Mouse (Mus musculus) stomach, embryonic 16.5 days (tissue): ENCODE results near the gene Ccz1. TPM values are rescaled to one million over a fixed set of nuclear protein-coding genes. Genes with fewer than 3 reads are reported as not detected.

Source experiments
- ATAC-seq: fragments of 200-750 bp; cut with Nextera tagmentation; 2 replicates; pipeline ENCODE4 v1.8.0; 2017; ENCODE audit warnings: moderate number of reproducible peaks, moderate TSS enrichment; ENCODE audit not compliant: insufficient read depth, low FRiP score
- H3K27ac ChIP-seq: fragments of 300-500 bp; sonication (generic); 2 replicates; pipeline ENCODE4 v1.5.1; 2014; ENCODE audit warnings: low read length
- H3K27me3 ChIP-seq: fragments of 300-500 bp; sonication (generic); 2 replicates; pipeline ENCODE4 v1.6.1; 2014; ENCODE audit warnings: low read length, control low read depth, mixed read lengths; ENCODE audit not compliant: control insufficient read depth, insufficient read depth
- H3K36me3 ChIP-seq: fragments of 300-500 bp; sonication (generic); 2 replicates; pipeline ENCODE4 v1.6.1; 2014; ENCODE audit warnings: low read length; ENCODE audit not compliant: control insufficient read depth, insufficient read depth
- H3K4me1 ChIP-seq: fragments of 300-500 bp; sonication (generic); 2 replicates; pipeline ENCODE4 v1.6.1; 2014; ENCODE audit warnings: low read length, control low read depth, mixed read lengths; ENCODE audit not compliant: control insufficient read depth, insufficient read depth
- H3K4me2 ChIP-seq: fragments of 300-500 bp; sonication (generic); 2 replicates; pipeline ENCODE4 v1.6.1; 2014; ENCODE audit warnings: low read depth, low read length, mixed read lengths
- H3K4me3 ChIP-seq: fragments of 300-500 bp; sonication (generic); replicated peaks from 2 replicates; pipeline ENCODE4 v1.5.1; 2014; ENCODE audit warnings: mild to moderate bottlenecking, low read length
- H3K9ac ChIP-seq: fragments of 300-500 bp; sonication (generic); 2 replicates; pipeline ENCODE4 v1.6.1; 2014; ENCODE audit warnings: low read length
- H3K9me3 ChIP-seq: fragments of 300-500 bp; sonication (generic); replicated peaks from 2 replicates; pipeline ENCODE4 v1.6.1; 2016; ENCODE audit warnings: low read length, control low read depth; ENCODE audit not compliant: control insufficient read depth
- WGBS: fragments of 180-500 bp; shearing (Covaris S2); extraction: QIAGEN DNeasy Blood & Tissue Kit; methylation state at CpG from one replicate; pipeline ENCODE4 v1.1.7; 2014; 5-methylcytosine and 5-hydroxymethylcytosine counted together
- polyA plus RNA-seq: library from polyadenylated mRNA; unstranded; fragments of >200 nt; fragmentation: Nextera tagmentation; extraction: Ambion mirVana; gene quantifications from 2 replicates; pipeline ENCODE4 v1.2.1, GENCODE M21; 2015

The Ccz1 gene
- polyA plus RNA-seq, result 72.5 and 79.7 TPM in 2 replicates

GRCm38 (mm10) chr5:144014551-144015311 is at the start of gene Ccz1:
Gene Ccz1 (minus strand): TSS chr5:144014877.
- Histone ChIP-seq H3K27me3 (no peaks in the 10 kb centered on the region), H3K27ac (peak within 1 kb of the TSS; percentile 82), H3K9ac (peak within 1 kb of the TSS; percentile 93), H3K36me3 (peaks cover 9% of the 10 kb centered on the region), H3K9me3 (no peaks in the 10 kb centered on the region), H3K4me2 (peak within 1 kb of the TSS; percentile 54), H3K4me1 (no peaks in the 10 kb centered on the region), H3K4me3 (peak within 1 kb of the TSS; percentile 97)
- 3% methylated on average over 43 of the region's 47 CpGs for WGBS
- peak; percentile 99 for ATAC-seq

GRCm38 (mm10) chr5:144064093-144064492 is 49.4 kb upstream of the Ccz1 start:
- Histone ChIP-seq H3K27ac (no peak overlapping the region), H3K4me1 (no peaks in the 10 kb centered on the region), H3K9me3 (no peaks in the 10 kb centered on the region), H3K27me3 (no peaks in the 10 kb centered on the region), H3K4me2 (no peak overlapping the region), H3K4me3 (no peak overlapping the region), H3K9ac (no peak overlapping the region), H3K36me3 (no peaks in the 10 kb centered on the region)
- no peak for ATAC-seq
- WGBS, result 71% methylated on average over 5 of the region's 5 CpGs

- H3K27me3 ChIP-seq, result no peaks in the 10 kb centered on the region
- H3K4me1 ChIP-seq, result no peaks in the 10 kb centered on the region
- 81% methylated on average over 6 of the region's 6 CpGs for WGBS
- no peak overlapping the region for H3K27ac ChIP-seq
- no peaks in the 10 kb centered on the region for H3K9me3 ChIP-seq
- H3K4me3 ChIP-seq, result no peak overlapping the region
- no peak overlapping the region for H3K9ac ChIP-seq
- no peak overlapping the region for H3K4me2 ChIP-seq
- ATAC-seq, result no peak
- H3K36me3 ChIP-seq, result no peaks in the 10 kb centered on the region
These were observed 39.7 kb upstream of the Ccz1 start for GRCm38 (mm10) chr5:144054340-144054739.

- ATAC-seq, result no peak
- Histone ChIP-seq H3K27me3 (no peaks in the 10 kb centered on the region), H3K4me1 (no peaks in the 10 kb centered on the region), H3K27ac (no peak overlapping the region), H3K4me2 (no peak overlapping the region), H3K9me3 (no peaks in the 10 kb centered on the region), H3K36me3 (no peaks in the 10 kb centered on the region), H3K9ac (no peak overlapping the region), H3K4me3 (no peak overlapping the region)
- WGBS, result 27% methylated on average over 3 of the region's 3 CpGs
These were observed 38.8 kb upstream of the Ccz1 start for GRCm38 (mm10) chr5:144053450-144053849.

- Histone ChIP-seq H3K4me1 (no peaks in the 10 kb centered on the region), H3K9ac (no peak overlapping the region), H3K27me3 (no peaks in the 10 kb centered on the region), H3K4me2 (no peak overlapping the region), H3K36me3 (no peaks in the 10 kb centered on the region), H3K9me3 (no peaks in the 10 kb centered on the region), H3K4me3 (no peak overlapping the region), H3K27ac (no peak overlapping the region)
- ATAC-seq, result no peak
These were observed 36.6 kb upstream of the Ccz1 start for GRCm38 (mm10) chr5:144051268-144051667.

GRCm38 (mm10) chr5:144049881-144050280 is 35.2 kb upstream of the Ccz1 start:
- no peak for ATAC-seq
- H3K4me3 ChIP-seq, result no peak overlapping the region
- H3K9me3 ChIP-seq, result no peaks in the 10 kb centered on the region
- no peak overlapping the region for H3K9ac ChIP-seq
- H3K27ac ChIP-seq, result no peak overlapping the region
- H3K27me3 ChIP-seq, result no peaks in the 10 kb centered on the region
- H3K4me1 ChIP-seq, result no peaks in the 10 kb centered on the region
- WGBS, result 65% methylated on average over 3 of the region's 3 CpGs
- no peaks in the 10 kb centered on the region for H3K36me3 ChIP-seq
- H3K4me2 ChIP-seq, result no peak overlapping the region

- Histone ChIP-seq H3K9me3 (no peaks in the 10 kb centered on the region), H3K27ac (no peak overlapping the region), H3K4me3 (no peak overlapping the region), H3K9ac (no peak overlapping the region), H3K4me2 (no peak overlapping the region), H3K27me3 (no peaks in the 10 kb centered on the region), H3K4me1 (no peaks in the 10 kb centered on the region), H3K36me3 (no peaks in the 10 kb centered on the region)
- 63% methylated on average over 13 of the region's 13 CpGs for WGBS
- ATAC-seq, result no peak
These were observed 32.6 kb upstream of the Ccz1 start for GRCm38 (mm10) chr5:144047324-144047723.

GRCm38 (mm10) chr5:144043166-144043565 is 28.5 kb upstream of the Ccz1 start:
- no peaks in the 10 kb centered on the region for H3K9me3 ChIP-seq
- H3K9ac ChIP-seq, result no peak overlapping the region
- no peak for ATAC-seq
- H3K4me2 ChIP-seq, result no peak overlapping the region
- H3K36me3 ChIP-seq, result no peaks in the 10 kb centered on the region
- H3K4me3 ChIP-seq, result no peak overlapping the region
- no peak overlapping the region for H3K27ac ChIP-seq
- 83% methylated on average over 11 of the region's 11 CpGs for WGBS
- no peaks in the 10 kb centered on the region for H3K4me1 ChIP-seq
- H3K27me3 ChIP-seq, result no peaks in the 10 kb centered on the region

GRCm38 (mm10) chr5:144040720-144041364 is 26.2 kb upstream of the Ccz1 start:
- H3K9me3 ChIP-seq, result no peaks in the 10 kb centered on the region
- H3K36me3 ChIP-seq, result no peaks in the 10 kb centered on the region
- H3K4me3 ChIP-seq, result no peak overlapping the region
- H3K4me2 ChIP-seq, result peak overlapping the region; percentile 35
- peak overlapping the region; percentile 59; the same call in 1 of the 2 replicates for H3K9ac ChIP-seq
- no peak overlapping the region for H3K27ac ChIP-seq
- 49% methylated on average over 11 of the region's 11 CpGs for WGBS
- no peaks in the 10 kb centered on the region for H3K4me1 ChIP-seq
- no peak for ATAC-seq
- no peaks in the 10 kb centered on the region for H3K27me3 ChIP-seq
